Mouse (Mus musculus) kidney, embryonic 16.5 days (tissue): ENCODE results near the gene Abhd5. TPM values are rescaled to one million over a fixed set of nuclear protein-coding genes. Genes with fewer than 3 reads are reported as not detected.

Source experiments
- ATAC-seq: fragments of 200-750 bp; cut with Nextera tagmentation; 2 replicates; pipeline ENCODE4 v1.8.0; 2017; ENCODE audit warnings: moderate TSS enrichment; ENCODE audit not compliant: low FRiP score, low TSS enrichment
- H3K27ac ChIP-seq: fragments of 300-500 bp; sonication (generic); 2 replicates; pipeline ENCODE4 v1.5.1; 2014; ENCODE audit warnings: low read length
- H3K27me3 ChIP-seq: fragments of 300-500 bp; sonication (generic); 2 replicates; pipeline ENCODE4 v1.6.1; 2014; ENCODE audit warnings: low read length, control low read depth, mixed read lengths; ENCODE audit not compliant: insufficient read depth
- H3K36me3 ChIP-seq: fragments of 300-500 bp; sonication (generic); 2 replicates; pipeline ENCODE4 v1.6.1; 2014; ENCODE audit warnings: low read length, control low read depth, mixed read lengths; ENCODE audit not compliant: insufficient read depth
- H3K4me1 ChIP-seq: fragments of 300-500 bp; sonication (generic); 2 replicates; pipeline ENCODE4 v1.6.1; 2014; ENCODE audit warnings: low read length, control low read depth, mixed read lengths; ENCODE audit not compliant: insufficient read depth
- H3K4me2 ChIP-seq: fragments of 300-500 bp; sonication (generic); replicated peaks from 2 replicates; pipeline ENCODE4 v1.6.1; 2014; ENCODE audit warnings: low read depth, low read length
- H3K4me3 ChIP-seq: fragments of 300-500 bp; sonication (generic); 2 replicates; pipeline ENCODE4 v1.5.1; 2014; ENCODE audit warnings: mild to moderate bottlenecking, low read length
- H3K9ac ChIP-seq: fragments of 300-500 bp; sonication (generic); replicated peaks from 2 replicates; pipeline ENCODE4 v1.6.1; 2014; ENCODE audit warnings: low read length
- H3K9me3 ChIP-seq: fragments of 300-500 bp; sonication (generic); 2 replicates; pipeline ENCODE4 v1.6.1; 2016; ENCODE audit warnings: low read length, control low read depth
- WGBS: fragments of 180-500 bp; shearing (Covaris S2); extraction: QIAGEN DNeasy Blood & Tissue Kit; methylation state at CpG from one replicate; pipeline ENCODE4 v1.1.7; 2014; 5-methylcytosine and 5-hydroxymethylcytosine counted together
- polyA plus RNA-seq: library from polyadenylated mRNA; unstranded; fragments of >200 nt; fragmentation: Nextera tagmentation; extraction: Ambion mirVana; gene quantifications from 2 replicates; pipeline ENCODE4 v1.2.1, GENCODE M21; 2015

Gene Abhd5
- polyA plus RNA-seq, 1 experiment from 2014 or later: 23.6 TPM

- Histone ChIP-seq H3K4me1 (no peaks in the 10 kb centered on the region), H3K9me3 (no peaks in the 10 kb centered on the region), H3K4me3 (no peak overlapping the region), H3K27ac (no peak overlapping the region), H3K27me3 (no peaks in the 10 kb centered on the region), H3K36me3 (no peaks in the 10 kb centered on the region), H3K9ac (no peak overlapping the region), H3K4me2 (no peak overlapping the region)
- 81% methylated on average over 1 of the region's 1 CpGs for WGBS
- ATAC-seq: no peak
Observed at GRCm38 (mm10) chr9:122364171-122364570, 12.8 kb downstream of the Abhd5 start.

GRCm38 (mm10) chr9:122370292-122370794 is 18.9 kb downstream of the Abhd5 start:
- no peaks in the 10 kb centered on the region for H3K9me3 ChIP-seq
- H3K36me3 ChIP-seq: no peaks in the 10 kb centered on the region
- 98% methylated on average over 6 of the region's 6 CpGs for WGBS
- no peaks in the 10 kb centered on the region for H3K27me3 ChIP-seq
- no peak overlapping the region for H3K4me2 ChIP-seq
- no peak for ATAC-seq
- no peak overlapping the region for H3K27ac ChIP-seq
- H3K9ac ChIP-seq: no peak overlapping the region
- no peak overlapping the region for H3K4me3 ChIP-seq
- peaks cover 5% of the 10 kb centered on the region; the same call in 1 of the 2 replicates for H3K4me1 ChIP-seq

GRCm38 (mm10) chr9:122372506-122372905 is 21.1 kb downstream of the Abhd5 start:
- WGBS: 23% methylated on average over 4 of the region's 4 CpGs
- Histone ChIP-seq H3K36me3 (no peaks in the 10 kb centered on the region), H3K4me3 (no peak overlapping the region), H3K4me1 (peaks cover 5% of the 10 kb centered on the region; the same call in 1 of the 2 replicates), H3K4me2 (no peak overlapping the region), H3K27ac (no peak overlapping the region), H3K27me3 (no peaks in the 10 kb centered on the region), H3K9me3 (no peaks in the 10 kb centered on the region), H3K9ac (no peak overlapping the region)
- no peak for ATAC-seq

- H3K36me3 ChIP-seq: no peaks in the 10 kb centered on the region
- H3K9ac ChIP-seq: no peak overlapping the region
- no peaks in the 10 kb centered on the region for H3K9me3 ChIP-seq
- no peak for ATAC-seq
- no peaks in the 10 kb centered on the region for H3K27me3 ChIP-seq
- H3K27ac ChIP-seq: no peak overlapping the region
- no peak overlapping the region for H3K4me2 ChIP-seq
- 68% methylated on average over 1 of the region's 1 CpGs for WGBS
- no peak overlapping the region for H3K4me3 ChIP-seq
- H3K4me1 ChIP-seq: peaks cover 5% of the 10 kb centered on the region; the same call in 1 of the 2 replicates
Observed at GRCm38 (mm10) chr9:122372991-122373390, 21.6 kb downstream of the Abhd5 start.

GRCm38 (mm10) chr9:122378986-122379385 is 27.6 kb downstream of the Abhd5 start:
- Histone ChIP-seq H3K4me1 (no peaks in the 10 kb centered on the region), H3K36me3 (0 out of 2 replicates have a peak, but pooled peaks cover 4% of the 10 kb centered on the region), H3K4me3 (no peak overlapping the region), H3K9me3 (no peaks in the 10 kb centered on the region), H3K9ac (no peak overlapping the region), H3K27me3 (no peaks in the 10 kb centered on the region), H3K4me2 (no peak overlapping the region), H3K27ac (no peak overlapping the region)
- ATAC-seq: no peak
- WGBS: 89% methylated on average over 6 of the region's 6 CpGs

GRCm38 (mm10) chr9:122380959-122381358 is 29.6 kb downstream of the Abhd5 start:
- Histone ChIP-seq H3K9ac (no peak overlapping the region), H3K27ac (no peak overlapping the region), H3K36me3 (0 out of 2 replicates have a peak, but pooled peaks cover 7% of the 10 kb centered on the region), H3K4me2 (no peak overlapping the region), H3K4me3 (no peak overlapping the region), H3K9me3 (no peaks in the 10 kb centered on the region), H3K27me3 (no peaks in the 10 kb centered on the region), H3K4me1 (no peaks in the 10 kb centered on the region)
- 74% methylated on average over 6 of the region's 6 CpGs for WGBS
- no peak for ATAC-seq

- ATAC-seq: no peak
- H3K27ac ChIP-seq: no peak overlapping the region
- H3K27me3 ChIP-seq: no peaks in the 10 kb centered on the region
- H3K36me3 ChIP-seq: 0 out of 2 replicates have a peak, but pooled peaks cover 7% of the 10 kb centered on the region
- no peak overlapping the region for H3K4me2 ChIP-seq
- 82% methylated on average over 6 of the region's 6 CpGs for WGBS
- H3K9ac ChIP-seq: no peak overlapping the region
- no peaks in the 10 kb centered on the region for H3K9me3 ChIP-seq
- H3K4me3 ChIP-seq: no peak overlapping the region
- no peaks in the 10 kb centered on the region for H3K4me1 ChIP-seq
Observed at GRCm38 (mm10) chr9:122382006-122382405, 30.6 kb downstream of the Abhd5 start.

GRCm38 (mm10) chr9:122386015-122386414 is 34.6 kb downstream of the Abhd5 start:
- H3K27me3 ChIP-seq: no peaks in the 10 kb centered on the region
- no peak overlapping the region for H3K27ac ChIP-seq
- no peaks in the 10 kb centered on the region for H3K9me3 ChIP-seq
- no peak overlapping the region for H3K4me3 ChIP-seq
- no peak overlapping the region for H3K4me2 ChIP-seq
- H3K9ac ChIP-seq: no peak overlapping the region
- ATAC-seq: no peak
- H3K36me3 ChIP-seq: 0 out of 2 replicates have a peak, but pooled peaks cover 3% of the 10 kb centered on the region
- H3K4me1 ChIP-seq: no peaks in the 10 kb centered on the region
- WGBS: 63% methylated on average over 3 of the region's 3 CpGs

- H3K27ac ChIP-seq: no peak overlapping the region
- H3K4me3 ChIP-seq: no peak overlapping the region
- 0 out of 2 replicates have a peak, but pooled peaks cover 1% of the 10 kb centered on the region for H3K36me3 ChIP-seq
- no peak for ATAC-seq
- no peaks in the 10 kb centered on the region for H3K4me1 ChIP-seq
- H3K27me3 ChIP-seq: no peaks in the 10 kb centered on the region
- 84% methylated on average over 5 of the region's 5 CpGs for WGBS
- no peak overlapping the region for H3K9ac ChIP-seq
- H3K4me2 ChIP-seq: no peak overlapping the region
- no peaks in the 10 kb centered on the region for H3K9me3 ChIP-seq
Observed at GRCm38 (mm10) chr9:122389287-122389920, 38.0 kb downstream of the Abhd5 start.

GRCm38 (mm10) chr9:122395816-122396215 is 44.4 kb downstream of the Abhd5 start:
- Histone ChIP-seq H3K27me3 (no peaks in the 10 kb centered on the region), H3K27ac (no peak overlapping the region), H3K4me1 (no peaks in the 10 kb centered on the region), H3K4me2 (no peak overlapping the region), H3K9ac (no peak overlapping the region), H3K36me3 (no peaks in the 10 kb centered on the region), H3K4me3 (no peak overlapping the region), H3K9me3 (no peaks in the 10 kb centered on the region)
- WGBS: 82% methylated on average over 5 of the region's 5 CpGs
- ATAC-seq: no peak
